In genomic region chr15:36888351-36889069, GRCm38 (mm10) we compare ENCODE assay signal across 29 mouse cellular contexts.
DNase-seq lines count a peak whose midpoint lies in the region; ATAC-seq and TF ChIP-seq lines count a peak whose summit lies in the region.
"Had no signal": no experiment of that assay in that cellular context is flagged by ENCODE, and none has a peak within 500 bp of the region (broad histone marks: within the 10 kb centered on the region; RNA-seq: fewer than 3 reads in every experiment).

No protein-coding gene starts in this region.

- H3K4me3 ChIP-seq in MEL (ENCODE audit: control insufficient read depth in 1 of 2, insufficient read depth in 1 of 2, low read depth in 2 of 2, low read length in 2 of 2) = no peak overlapping the region
- no peak overlapping the region for H3K4me3 ChIP-seq in small intestine, adult 2 months (ENCODE audit: low read depth, low read length)
- H3K4me3 ChIP-seq in cerebellum, adult 2 months (replicated peaks; ENCODE audit: insufficient read depth, low read depth, low read length) = no peak overlapping the region
- H3K4me3 ChIP-seq: embryonic facial prominence, embryonic 10.5 days; embryonic facial prominence, embryonic 15.5 days; forebrain, embryonic 13.5 days; heart, adult 2 months; heart, embryonic 12.5 days had no signal

- no peak overlapping the region for H3K27ac ChIP-seq in MEL (ENCODE audit: control insufficient read depth, low read depth, low read length)
- H3K27ac ChIP-seq in small intestine, adult 2 months (ENCODE audit: insufficient read depth, low read depth, low read length) = peak overlapping the region; percentile 23; the same call in 1 of the 2 replicates
- H3K27ac ChIP-seq in cerebellum, adult 2 months (ENCODE audit: insufficient read depth, low read length) = no peak overlapping the region
- H3K27ac ChIP-seq: embryonic facial prominence, embryonic 10.5 days; embryonic facial prominence, embryonic 15.5 days; forebrain, embryonic 13.5 days; heart, adult 2 months; hindbrain, embryonic 14.5 days; kidney, postnatal 0 days had no signal

- no peak for TF ChIP-seq CTCF in MEL (IDR thresholded peaks at IDR 0.05 in 2 of 3, conservative IDR thresholded peaks at IDR 0.05 in 1 of 3; ENCODE audit: control insufficient read depth in 1 of 3, insufficient read depth in 1 of 3, low read depth in 2 of 3, low read length in 3 of 3, poor library complexity in 1 of 3, severe bottlenecking in 1 of 3)
- TF ChIP-seq CTCF in small intestine, adult 2 months (IDR thresholded peaks at IDR 0.05; ENCODE audit: extremely low read depth, insufficient read length, insufficient replicate concordance, low read depth, low read length) = no peak
- no peak for TF ChIP-seq CTCF in cerebellum, adult 2 months (IDR thresholded peaks at IDR 0.05; ENCODE audit: borderline replicate concordance, insufficient read depth, low read depth, low read length)

- H3K79me2 ChIP-seq in MEL (ENCODE audit: control insufficient read depth, insufficient read depth, low read length, poor library complexity) = no peaks in the 10 kb centered on the region

- TF ChIP-seq EP300 in MEL (IDR thresholded peaks at IDR 0.05; ENCODE audit: low read depth in 1 of 2, low read length in 2 of 2) = no peak

- no peak for TF ChIP-seq RAD21 in MEL (IDR thresholded peaks at IDR 0.05; ENCODE audit: low read depth, low read length)

- DNase-seq in MEL (ENCODE audit: low read depth, low spot score) (peak; percentile 85), NIH3T3 (ENCODE audit: low read depth) (peak; percentile 50)
- DNase-seq in cerebellum, adult 2 months = no peak
- DNase-seq in cerebellum, adult 11 months = no peak
- no peak for DNase-seq in kidney, adult 8-10 months
- DNase-seq: adrenal gland, postnatal 14 days; cerebellum, adult 18-20 months; cerebellum, postnatal 14 days; gastrocnemius, postnatal 25 days; heart, adult 2 months; kidney, adult 18-20 months; kidney, postnatal 4 days; layer of hippocampus, adult 9-11 months; lung, adult 18-20 months; lung, postnatal 4 days; midbrain, embryonic 14.5 days; right cerebral cortex, adult 18-20 months; thymus, adult 2 months; thymus, postnatal 4 days had no signal

- ATAC-seq in megakaryocyte, adult 5-6 weeks (ENCODE audit: poor library complexity, severe bottlenecking) = peak; percentile 66
- ATAC-seq: CD4-positive, CD25-positive, alpha-beta regulatory T cell, adult 4 months; forebrain, embryonic 13.5 days; lung, postnatal 0 days had no signal

- 77% methylated on average over 11 of the region's 11 CpGs for WGBS in small intestine, adult 2 months
- 88% methylated on average over 11 of the region's 11 CpGs for WGBS in cerebellum, adult 2 months

- no peak overlapping the region for H3K9ac ChIP-seq in MEL (ENCODE audit: control insufficient read depth, low read depth, low read length, poor library complexity, severe bottlenecking)
- H3K9ac ChIP-seq: embryonic facial prominence, embryonic 15.5 days; forebrain, embryonic 13.5 days; heart, embryonic 12.5 days; hindbrain, embryonic 14.5 days had no signal

- peak in 1 of 2 experiments; percentile 17; a peak in 1 of 4 replicates for TF ChIP-seq POLR2A in MEL (IDR thresholded peaks at IDR 0.05; ENCODE audit: control insufficient read depth in 1 of 2, insufficient read depth in 1 of 2, low read depth in 1 of 2, low read length in 2 of 2, poor library complexity in 1 of 2)
- no peak for TF ChIP-seq POLR2A in small intestine, adult 2 months (IDR thresholded peaks at IDR 0.05; ENCODE audit: low read depth, low read length)
- no peak for TF ChIP-seq POLR2A in cerebellum, adult 2 months (IDR thresholded peaks at IDR 0.05; ENCODE audit: borderline replicate concordance, insufficient read depth, low read length)

- H3K4me1 ChIP-seq in MEL (ENCODE audit: control insufficient read depth in 1 of 2, insufficient read depth in 2 of 2, low read length in 2 of 2) = peaks cover 0 to 12% of the 10 kb centered on the region in 2 experiments; a peak in 2 of 4 replicates
- H3K4me1 ChIP-seq in small intestine, adult 2 months (ENCODE audit: control insufficient read depth, insufficient read depth, insufficient read length, low read length) = peaks cover 29% of the 10 kb centered on the region
- H3K4me1 ChIP-seq in cerebellum, adult 2 months (ENCODE audit: control insufficient read depth, insufficient read depth, low read length) = peaks cover 24% of the 10 kb centered on the region

- no peaks in the 10 kb centered on the region for H3K9me3 ChIP-seq in MEL (replicated peaks; ENCODE audit: insufficient read depth, low read length)
- H3K9me3 ChIP-seq: embryonic facial prominence, embryonic 10.5 days; embryonic facial prominence, embryonic 15.5 days; forebrain, embryonic 13.5 days; heart, embryonic 12.5 days had no signal

- no peaks in the 10 kb centered on the region for H3K36me3 ChIP-seq in MEL (ENCODE audit: control insufficient read depth in 1 of 2, insufficient read depth in 2 of 2, low read length in 2 of 2)
- H3K36me3 ChIP-seq in small intestine, adult 2 months (ENCODE audit: control insufficient read depth, insufficient read depth, low read length) = no peaks in the 10 kb centered on the region
- H3K36me3 ChIP-seq: embryonic facial prominence, embryonic 10.5 days; embryonic facial prominence, embryonic 15.5 days; heart, embryonic 12.5 days had no signal

- H3K27me3 ChIP-seq in MEL (ENCODE audit: control insufficient read depth in 1 of 2, insufficient read depth in 2 of 2, low read length in 2 of 2) = no peaks in the 10 kb centered on the region
- no peaks in the 10 kb centered on the region for H3K27me3 ChIP-seq in small intestine, adult 2 months (ENCODE audit: control insufficient read depth, insufficient read depth, low read length)
- no peaks in the 10 kb centered on the region for H3K27me3 ChIP-seq in cerebellum, adult 2 months (ENCODE audit: control insufficient read depth, insufficient read depth, low read length)
- H3K27me3 ChIP-seq: heart, embryonic 12.5 days had no signal

TF ChIP-seq in MEL, 35 proteins besides CTCF, POLR2A, EP300 and RAD21:
- no peak for TF ChIP-seq CHD2 (IDR thresholded peaks at IDR 0.05; ENCODE audit: low read length)
- TF ChIP-seq CHD1 (IDR thresholded peaks at IDR 0.05; ENCODE audit: low read depth, low read length) = no peak
- no peak for TF ChIP-seq BHLHE40 (IDR thresholded peaks at IDR 0.05; ENCODE audit: borderline replicate concordance, low read depth, low read length)
- no peak for TF ChIP-seq GABPA (IDR thresholded peaks at IDR 0.05; ENCODE audit: low read depth, low read length)
- TF ChIP-seq ZC3H11A (IDR thresholded peaks at IDR 0.05; ENCODE audit: low read depth, low read length) = no peak
- TF ChIP-seq HCFC1 (IDR thresholded peaks at IDR 0.05; ENCODE audit: low read depth, low read length) = no peak
- no peak for TF ChIP-seq ZMIZ1 (IDR thresholded peaks at IDR 0.05; ENCODE audit: low read depth, low read length)
- TF ChIP-seq NELFE (IDR thresholded peaks at IDR 0.05; ENCODE audit: low read depth, low read length) = 0 out of 2 replicates have a peak, but pooled peaks have one; percentile 23
- TF ChIP-seq TCF12 (IDR thresholded peaks at IDR 0.05; ENCODE audit: low read depth, low read length) = no peak
- no peak for TF ChIP-seq SIN3A (IDR thresholded peaks at IDR 0.05; ENCODE audit: low read length)
- no peak for TF ChIP-seq POLR2AphosphoS5 (IDR thresholded peaks at IDR 0.05; ENCODE audit: borderline replicate concordance, low read depth, low read length)
- TF ChIP-seq MEF2A (IDR thresholded peaks at IDR 0.05; ENCODE audit: extremely low read depth, insufficient replicate concordance, low read depth, low read length, poor library complexity, severe bottlenecking) = no peak
- 0 out of 2 replicates have a peak, but pooled peaks have one; percentile 34 for TF ChIP-seq TBP (IDR thresholded peaks at IDR 0.05; ENCODE audit: low read depth, low read length)

Comparison
In these comparisons a context has a peak if more than half of its experiments do, and no peak if none do; other contexts are left out.
1. DNase-seq: peak in MEL (single experiment) and NIH3T3 (single experiment); none in cerebellum, adult 2 months (0 of 2), cerebellum, adult 11 months (single experiment) and kidney, adult 8-10 months (0 of 2).